41 mouse cellular contexts compared by ENCODE assay signal in genomic region chr2:25754201-25754600, GRCm38 (mm10). TPM values are rescaled to one million over a fixed set of nuclear protein-coding genes. Genes with fewer than 3 reads are reported as not detected.
"Had no signal": no experiment of that assay in that cellular context is flagged by ENCODE, and none has a peak within 500 bp of the region (broad histone marks: within the 10 kb centered on the region; RNA-seq: fewer than 3 reads in every experiment).

No protein-coding gene starts in this region.

- H3K36me3 ChIP-seq: forebrain, embryonic 15.5 days; heart, embryonic 13.5 days; heart, embryonic 15.5 days; hindbrain, embryonic 13.5 days; hindbrain, embryonic 15.5 days; limb, embryonic 13.5 days; limb, embryonic 15.5 days; liver, embryonic 12.5 days had no signal

- DNase-seq: forebrain, postnatal 0 days; gastrocnemius, postnatal 14 days; heart, adult 2 months; heart, postnatal 14 days; heart, postnatal 36 days; kidney, postnatal 10 days; layer of hippocampus, adult 9-11 months; layer of hippocampus, postnatal 36 days; left cerebral cortex, postnatal 4 days had no signal

- ATAC-seq: forebrain, embryonic 15.5 days; forebrain, postnatal 0 days; hindbrain, postnatal 0 days; intestine, embryonic 16.5 days; liver, embryonic 12.5 days had no signal

- H3K9me3 ChIP-seq: forebrain, embryonic 15.5 days; heart, embryonic 15.5 days; hindbrain, embryonic 15.5 days; limb, embryonic 15.5 days; liver, embryonic 12.5 days had no signal

- H3K9ac ChIP-seq: forebrain, embryonic 15.5 days; forebrain, postnatal 0 days; heart, embryonic 13.5 days; heart, embryonic 15.5 days; hindbrain, embryonic 13.5 days; hindbrain, embryonic 15.5 days; limb, embryonic 13.5 days; limb, embryonic 15.5 days; liver, embryonic 12.5 days; liver, embryonic 14.5 days had no signal

- H3K4me2 ChIP-seq: forebrain, embryonic 15.5 days; heart, embryonic 11.5 days; heart, embryonic 13.5 days; heart, embryonic 15.5 days; hindbrain, embryonic 13.5 days; hindbrain, embryonic 15.5 days; limb, embryonic 13.5 days; limb, embryonic 15.5 days; liver, embryonic 12.5 days had no signal

- H3K27me3 ChIP-seq: forebrain, embryonic 15.5 days; heart, embryonic 13.5 days; heart, embryonic 15.5 days; hindbrain, embryonic 13.5 days; hindbrain, embryonic 15.5 days; limb, embryonic 13.5 days; limb, embryonic 15.5 days; liver, embryonic 12.5 days had no signal

- H3K4me1 ChIP-seq: forebrain, embryonic 15.5 days; heart, embryonic 13.5 days; heart, embryonic 15.5 days; hindbrain, embryonic 13.5 days; hindbrain, embryonic 15.5 days; limb, embryonic 13.5 days; limb, embryonic 15.5 days; liver, embryonic 12.5 days had no signal

- H3K27ac ChIP-seq: forebrain, embryonic 15.5 days; heart, adult 2 months; heart, embryonic 13.5 days; heart, embryonic 15.5 days; hindbrain, embryonic 13.5 days; hindbrain, embryonic 15.5 days; hindbrain, postnatal 0 days; limb, embryonic 13.5 days; limb, embryonic 15.5 days; liver, embryonic 12.5 days; liver, embryonic 14.5 days had no signal

- H3K4me3 ChIP-seq: forebrain, embryonic 15.5 days; heart, adult 2 months; heart, embryonic 13.5 days; heart, embryonic 15.5 days; hindbrain, embryonic 13.5 days; hindbrain, embryonic 15.5 days; limb, embryonic 13.5 days; limb, embryonic 15.5 days; liver, embryonic 12.5 days had no signal

RNA-seq across cellular contexts. Expression of gene Lcn3, which starts 11.2 kb away (rescaled TPM):
- total RNA-seq: forebrain, postnatal 0 days; gastrocnemius, adult 18-20 months; gastrocnemius, adult 8-10 months; gastrocnemius, postnatal 14 days; gastrocnemius, postnatal 36 days; heart, adult 2 months; heart, postnatal 14 days; heart, postnatal 36 days; hematopoietic stem cell, adult 5-6 weeks; hindbrain, postnatal 0 days; layer of hippocampus, adult 18-20 months; layer of hippocampus, adult 8-10 months; layer of hippocampus, postnatal 14 days; layer of hippocampus, postnatal 36 days; left cerebral cortex, adult 18-20 months; left cerebral cortex, adult 8-10 months; left cerebral cortex, postnatal 10 days; left cerebral cortex, postnatal 25 days; left cerebral cortex, postnatal 4 days; liver, adult 2 months had no signal
- polyA plus RNA-seq: forebrain, embryonic 15.5 days; forebrain, postnatal 0 days; gonadal fat pad, adult 2 months; heart, adult 2 months; heart, embryonic 11.5 days; heart, embryonic 13.5 days; heart, embryonic 15.5 days; heart, postnatal 0 days; hindbrain, embryonic 11.5 days; hindbrain, embryonic 13.5 days; hindbrain, embryonic 15.5 days; hindbrain, postnatal 0 days; intestine, embryonic 14.5 days; intestine, embryonic 16.5 days; large intestine, adult 2 months; limb, embryonic 11.5 days; limb, embryonic 13.5 days; limb, embryonic 15.5 days; liver, adult 2 months; liver, embryonic 12.5 days; liver, embryonic 14.5 days; liver, embryonic 16.5 days had no signal

RNA-seq across cellular contexts. Expression of gene Obp2b, which starts 17.4 kb away (rescaled TPM):
- total RNA-seq: forebrain, postnatal 0 days; gastrocnemius, adult 18-20 months; gastrocnemius, adult 8-10 months; gastrocnemius, postnatal 14 days; gastrocnemius, postnatal 36 days; heart, adult 2 months; heart, postnatal 14 days; heart, postnatal 36 days; hematopoietic stem cell, adult 5-6 weeks; hindbrain, postnatal 0 days; layer of hippocampus, adult 18-20 months; layer of hippocampus, postnatal 14 days; left cerebral cortex, adult 18-20 months; left cerebral cortex, postnatal 10 days; left cerebral cortex, postnatal 25 days; left cerebral cortex, postnatal 4 days; liver, adult 2 months had no signal
- polyA plus RNA-seq: forebrain, embryonic 15.5 days; forebrain, postnatal 0 days; heart, adult 2 months; heart, embryonic 11.5 days; heart, embryonic 13.5 days; heart, embryonic 15.5 days; heart, postnatal 0 days; hindbrain, embryonic 11.5 days; hindbrain, embryonic 13.5 days; hindbrain, embryonic 15.5 days; hindbrain, postnatal 0 days; intestine, embryonic 14.5 days; intestine, embryonic 16.5 days; kidney, embryonic 14.5 days; large intestine, adult 2 months; limb, embryonic 11.5 days; limb, embryonic 13.5 days; limb, embryonic 15.5 days; liver, adult 2 months; liver, embryonic 12.5 days; liver, embryonic 14.5 days; liver, embryonic 16.5 days had no signal

RNA-seq across cellular contexts. Expression of gene Lcn11, which starts 22.6 kb away (rescaled TPM):
- total RNA-seq: forebrain, postnatal 0 days; gastrocnemius, adult 18-20 months; gastrocnemius, adult 8-10 months; gastrocnemius, postnatal 14 days; gastrocnemius, postnatal 36 days; heart, adult 2 months; heart, postnatal 14 days; heart, postnatal 36 days; hematopoietic stem cell, adult 5-6 weeks; hindbrain, postnatal 0 days; layer of hippocampus, adult 18-20 months; layer of hippocampus, adult 8-10 months; layer of hippocampus, postnatal 14 days; layer of hippocampus, postnatal 36 days; left cerebral cortex, adult 18-20 months; left cerebral cortex, adult 8-10 months; left cerebral cortex, postnatal 10 days; left cerebral cortex, postnatal 25 days; left cerebral cortex, postnatal 4 days; liver, adult 2 months had no signal
- polyA plus RNA-seq: forebrain, embryonic 15.5 days; forebrain, postnatal 0 days; heart, adult 2 months; heart, embryonic 11.5 days; heart, embryonic 13.5 days; heart, embryonic 15.5 days; heart, postnatal 0 days; hindbrain, embryonic 11.5 days; hindbrain, embryonic 13.5 days; hindbrain, embryonic 15.5 days; hindbrain, postnatal 0 days; intestine, embryonic 14.5 days; intestine, embryonic 16.5 days; kidney, embryonic 14.5 days; large intestine, adult 2 months; limb, embryonic 11.5 days; limb, embryonic 13.5 days; limb, embryonic 15.5 days; liver, adult 2 months; liver, embryonic 12.5 days; liver, embryonic 14.5 days; liver, embryonic 16.5 days had no signal

RNA-seq across cellular contexts. Expression of gene Gm13539, which starts 27.9 kb away (rescaled TPM):
- total RNA-seq: forebrain, postnatal 0 days; gastrocnemius, adult 18-20 months; gastrocnemius, adult 8-10 months; gastrocnemius, postnatal 14 days; gastrocnemius, postnatal 36 days; heart, adult 2 months; heart, postnatal 14 days; heart, postnatal 36 days; hematopoietic stem cell, adult 5-6 weeks; hindbrain, postnatal 0 days; layer of hippocampus, adult 18-20 months; layer of hippocampus, adult 8-10 months; layer of hippocampus, postnatal 14 days; layer of hippocampus, postnatal 36 days; left cerebral cortex, adult 18-20 months; left cerebral cortex, adult 8-10 months; left cerebral cortex, postnatal 10 days; left cerebral cortex, postnatal 25 days; left cerebral cortex, postnatal 4 days; liver, adult 2 months had no signal
- polyA plus RNA-seq: forebrain, embryonic 15.5 days; forebrain, postnatal 0 days; gonadal fat pad, adult 2 months; heart, adult 2 months; heart, embryonic 11.5 days; heart, embryonic 13.5 days; heart, embryonic 15.5 days; heart, postnatal 0 days; hindbrain, embryonic 11.5 days; hindbrain, embryonic 13.5 days; hindbrain, embryonic 15.5 days; hindbrain, postnatal 0 days; intestine, embryonic 14.5 days; intestine, embryonic 16.5 days; kidney, embryonic 14.5 days; large intestine, adult 2 months; limb, embryonic 13.5 days; limb, embryonic 15.5 days; liver, adult 2 months; liver, embryonic 12.5 days; liver, embryonic 14.5 days; liver, embryonic 16.5 days had no signal
